Comparison of ENCODE assay signal across 10 mouse cellular contexts in genomic region chr11:11239346-11239745, GRCm38 (mm10).
DNase-seq lines count a peak whose midpoint lies in the region; ATAC-seq and TF ChIP-seq lines count a peak whose summit lies in the region.
"Had no signal": no experiment of that assay in that cellular context is flagged by ENCODE, and none has a peak within 500 bp of the region (broad histone marks: within the 10 kb centered on the region; RNA-seq: fewer than 3 reads in every experiment).

No protein-coding gene starts in this region.

- no peak overlapping the region for H3K4me3 ChIP-seq in layer of hippocampus, adult 2 months
- no peak overlapping the region for H3K4me3 ChIP-seq in forebrain, embryonic 15.5 days
- H3K4me3 ChIP-seq: forebrain, embryonic 12.5 days; intestine, embryonic 15.5 days; myocyte had no signal

- no peak for ATAC-seq in forebrain, embryonic 15.5 days (replicated peaks)
- ATAC-seq: intestine, embryonic 15.5 days had no signal

- H3K4me2 ChIP-seq in forebrain, embryonic 15.5 days (replicated peaks), result no peak overlapping the region
- H3K4me2 ChIP-seq: forebrain, embryonic 12.5 days; intestine, embryonic 15.5 days had no signal

- no peak overlapping the region for H3K9ac ChIP-seq in forebrain, embryonic 15.5 days (replicated peaks)
- H3K9ac ChIP-seq: forebrain, embryonic 12.5 days; intestine, embryonic 15.5 days had no signal

- DNase-seq in layer of hippocampus, adult 2 months (ENCODE audit: low spot score in 2 of 2), result no peak
- DNase-seq in layer of hippocampus, postnatal 14 days (ENCODE audit: low spot score in 2 of 2), result no peak
- peak; percentile 43 for DNase-seq in ES-CJ7 (ENCODE audit: low read depth, low spot score)
- peak; percentile 3 for DNase-seq in c-Kit-positive CD71-negative TER-119-negative erythroid progenitor cells, embryonic 14.5 days (ENCODE audit: low read depth)
- DNase-seq in mesoderm, embryonic 11.5 days (ENCODE audit: low read depth, low spot score), result peak; percentile 19
- DNase-seq in frontal cortex, postnatal 36 days (ENCODE audit: low spot score in 2 of 2), result no peak

- H3K27me3 ChIP-seq in forebrain, embryonic 15.5 days, result no peaks in the 10 kb centered on the region
- H3K27me3 ChIP-seq: forebrain, embryonic 12.5 days; intestine, embryonic 15.5 days had no signal

- no peak overlapping the region for H3K27ac ChIP-seq in layer of hippocampus, adult 2 months
- no peak overlapping the region for H3K27ac ChIP-seq in forebrain, embryonic 15.5 days (replicated peaks)
- H3K27ac ChIP-seq: forebrain, embryonic 12.5 days; intestine, embryonic 15.5 days had no signal

- TF ChIP-seq CTCF in layer of hippocampus, adult 2 months (conservative IDR thresholded peaks at IDR 0.05), result peak; percentile 66

- H3K36me3 ChIP-seq in forebrain, embryonic 15.5 days, result no peaks in the 10 kb centered on the region
- H3K36me3 ChIP-seq: forebrain, embryonic 12.5 days; intestine, embryonic 15.5 days had no signal

- H3K9me3 ChIP-seq in forebrain, embryonic 15.5 days, result no peaks in the 10 kb centered on the region
- H3K9me3 ChIP-seq: forebrain, embryonic 12.5 days; intestine, embryonic 15.5 days had no signal

- H3K4me1 ChIP-seq in forebrain, embryonic 15.5 days, result peaks cover 9% of the 10 kb centered on the region; the same call in 1 of the 2 replicates
- H3K4me1 ChIP-seq: forebrain, embryonic 12.5 days; intestine, embryonic 15.5 days had no signal

- 81% methylated on average over 1 of the region's 1 CpGs for WGBS in forebrain, embryonic 15.5 days

Comparison
In these comparisons a context has a peak if more than half of its experiments do, and no peak if none do; other contexts are left out.
1. DNase-seq: peak in ES-CJ7 (single experiment), c-Kit-positive CD71-negative TER-119-negative erythroid progenitor cells, embryonic 14.5 days (single experiment) and mesoderm, embryonic 11.5 days (single experiment); none in layer of hippocampus, adult 2 months (0 of 2), layer of hippocampus, postnatal 14 days (0 of 2) and frontal cortex, postnatal 36 days (0 of 2).